Mouse (Mus musculus) 3T3-L1 (cell line): ENCODE measurements around the gene Vmn1r206.
"Not testable (repeated sequence)": the region's sequence is repeated elsewhere in the genome, so short reads cannot be mapped to it uniquely, and the experiment has no call there.

Source experiments
- DNase-seq: peaks from one replicate; pipeline ENCODE4 v3.0.0-alpha.2; 2015; ENCODE audit warnings: low read depth, low spot score

The Vmn1r206 gene

DNA sequence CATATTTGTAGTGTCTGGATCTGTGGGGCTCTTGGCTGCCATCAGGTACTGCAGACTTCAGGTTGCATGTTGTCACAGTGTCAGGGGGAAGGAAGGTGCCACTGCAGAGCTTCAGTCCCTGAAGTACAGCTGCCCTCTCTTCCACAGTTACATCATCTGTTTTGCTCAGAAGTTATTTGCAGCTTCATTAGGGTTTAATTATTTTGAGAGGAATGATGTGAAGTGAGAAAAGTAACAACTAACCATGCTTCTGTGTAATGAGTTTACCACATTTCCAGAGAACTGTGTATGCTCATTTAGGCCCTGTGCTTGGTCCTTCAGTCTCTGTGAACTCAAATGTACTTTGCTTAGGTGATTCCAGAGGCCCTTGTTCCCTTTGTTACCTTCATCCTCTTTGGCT is at the start of gene Vmn1r206:
Gene Vmn1r206, minus strand, starts transcription at position 101 of the 400 bp plus-strand sequence.
- not testable (repeated sequence) for DNase-seq

- no peak for DNase-seq
These were observed 31.2 kb downstream of the Vmn1r206 start, which contains the start of gene Vmn1r205 for GRCm38 (mm10) chr13:22592900-22593299. TSS of gene Vmn1r205 (minus strand) at chr13:22593000.

DNA sequence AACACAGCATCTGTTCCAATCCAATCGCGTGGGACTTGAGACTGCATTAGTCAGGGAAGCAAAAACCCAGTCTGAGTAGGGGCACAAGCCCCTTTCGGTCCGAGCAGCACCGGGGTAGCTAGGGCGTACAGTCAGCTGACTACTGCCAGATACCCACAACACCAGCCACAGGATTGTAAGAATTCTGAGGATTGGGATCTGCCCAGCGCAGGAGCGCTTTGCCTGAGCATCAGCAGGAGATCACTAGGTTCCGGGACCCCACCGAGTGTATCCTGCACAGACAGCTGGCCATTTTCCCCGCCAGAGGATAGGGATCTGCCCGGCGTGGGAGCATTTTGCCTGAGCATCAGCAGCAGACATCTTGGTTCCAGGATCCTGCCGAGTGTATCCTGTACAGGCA is 40.7 kb downstream of the Vmn1r206 start:
- not testable (repeated sequence) for DNase-seq

- DNase-seq = not testable (repeated sequence)
These were observed 49.1 kb downstream of the Vmn1r206 start for GRCm38 (mm10) chr13:22574911-22575310.
